Mouse (Mus musculus) midbrain, embryonic 10.5 days (tissue): ENCODE results near the gene 7530416G11Rik. TPM values are rescaled to one million over a fixed set of nuclear protein-coding genes. Genes with fewer than 3 reads are reported as not detected.

ENCODE experiments used
- DNase-seq: peaks from one replicate; pipeline ENCODE4 v3.0.0-alpha.2; 2017; ENCODE audit warnings: low spot score
- H3K27ac ChIP-seq: fragments of 300-500 bp; sonication (generic); replicated peaks from 2 replicates; pipeline ENCODE4 v1.5.1; 2016; ENCODE audit warnings: mild to moderate bottlenecking
- H3K27me3 ChIP-seq: fragments of 300-500 bp; sonication (generic); 2 replicates; pipeline ENCODE4 v1.6.1; 2016; ENCODE audit warnings: low read depth, mild to moderate bottlenecking; ENCODE audit not compliant: poor library complexity, severe bottlenecking
- H3K36me3 ChIP-seq: fragments of 300-500 bp; sonication (generic); 2 replicates; pipeline ENCODE4 v1.6.1; 2016; ENCODE audit warnings: mild to moderate bottlenecking, moderate library complexity
- H3K4me1 ChIP-seq: fragments of 300-500 bp; sonication (generic); 2 replicates; pipeline ENCODE4 v1.6.1; 2016
- H3K4me3 ChIP-seq: fragments of 300-500 bp; sonication (generic); 2 replicates; pipeline ENCODE4 v1.5.1; 2016; ENCODE audit warnings: mild to moderate bottlenecking, moderate library complexity
- H3K9me3 ChIP-seq: fragments of 300-500 bp; sonication (generic); replicated peaks from 2 replicates; pipeline ENCODE4 v1.6.1; 2016; ENCODE audit warnings: mild to moderate bottlenecking
- WGBS: fragments of 180-500 bp; shearing (Covaris S2); methylation state at CpG from one replicate; pipeline ENCODE4 v1.1.7; 2016; 5-methylcytosine and 5-hydroxymethylcytosine counted together
- polyA plus RNA-seq: library from polyadenylated mRNA; unstranded; fragments of >200 nt; fragmentation: Nextera tagmentation; extraction: Ambion mirVana; gene quantifications from 2 replicates; pipeline ENCODE4 v1.2.1, GENCODE M21; 2016

Gene 7530416G11Rik
- polyA plus RNA-seq, 1 experiment from 2014 or later: not detected

DNA sequence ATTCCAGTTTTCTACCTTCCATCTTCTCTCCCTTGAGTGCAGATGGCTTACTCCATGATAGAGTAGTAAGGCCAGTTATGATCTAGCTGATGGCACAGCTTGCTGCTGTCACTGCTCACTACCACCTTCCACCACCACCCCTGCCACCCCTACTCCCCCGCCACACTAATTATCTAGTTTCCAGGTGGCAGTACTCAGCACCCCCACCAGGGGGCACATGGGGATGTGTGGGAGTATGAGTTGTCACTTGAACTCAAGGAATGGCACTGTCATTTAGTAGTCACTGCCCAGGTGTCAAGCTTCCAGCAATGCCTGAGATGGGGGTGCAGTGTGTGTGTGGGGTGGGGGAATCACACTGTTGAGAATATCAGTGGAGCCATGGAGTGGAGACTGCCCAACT is 25.4 kb downstream of the 7530416G11Rik start:
- Histone ChIP-seq H3K4me3 (no peak overlapping the region), H3K27me3 (peaks cover 81% of the 10 kb centered on the region), H3K27ac (no peak overlapping the region), H3K4me1 (peaks cover 47% of the 10 kb centered on the region), H3K9me3 (no peaks in the 10 kb centered on the region), H3K36me3 (no peaks in the 10 kb centered on the region)
- peak; percentile 67 for DNase-seq
- WGBS: 29% methylated on average over 1 of the region's 1 CpGs

DNA sequence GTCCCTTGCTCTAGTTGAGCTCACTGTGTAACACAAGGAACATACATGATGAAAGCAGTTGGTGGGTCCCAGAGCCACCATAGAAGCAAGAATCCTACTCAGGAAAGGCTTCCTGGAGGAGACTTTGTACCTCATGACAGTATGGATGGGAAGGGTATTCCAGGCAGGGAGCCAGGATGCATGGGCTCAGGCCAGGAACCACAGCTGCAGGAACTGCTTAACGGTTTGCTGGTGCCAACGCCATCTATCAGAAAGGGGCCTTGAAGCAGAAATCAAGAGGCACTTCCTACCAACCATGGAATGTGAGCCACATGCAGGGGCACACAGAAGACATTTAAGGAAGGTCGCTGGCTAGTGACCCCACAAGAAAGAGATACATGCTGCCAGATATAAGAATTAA is 28.3 kb downstream of the 7530416G11Rik start:
- WGBS: 84% methylated on average over 3 of the region's 3 CpGs
- peaks cover 75% of the 10 kb centered on the region for H3K27me3 ChIP-seq
- H3K4me3 ChIP-seq: no peak overlapping the region
- H3K9me3 ChIP-seq: no peaks in the 10 kb centered on the region
- DNase-seq: no peak
- H3K27ac ChIP-seq: no peak overlapping the region
- H3K4me1 ChIP-seq: peaks cover 18% of the 10 kb centered on the region
- H3K36me3 ChIP-seq: peaks cover 15% of the 10 kb centered on the region

DNA sequence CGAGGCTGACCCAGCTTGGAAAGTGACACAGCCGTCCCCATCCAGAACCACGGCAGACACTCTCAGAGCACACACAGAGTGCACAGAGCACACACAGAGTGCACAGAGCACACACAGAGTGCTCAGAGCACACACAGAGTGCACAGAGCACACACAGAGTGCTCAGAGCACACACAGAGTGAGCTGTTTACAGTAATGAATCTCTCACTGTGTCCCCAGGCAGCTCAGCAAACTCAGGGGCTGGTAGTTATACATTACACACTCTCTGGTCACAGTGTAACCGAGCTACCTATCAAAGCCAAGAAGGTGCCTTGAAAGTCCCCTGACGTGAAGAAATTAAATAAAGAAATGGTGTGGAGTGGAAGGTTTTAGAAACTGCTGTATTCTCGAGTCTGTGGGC is 33.6 kb downstream of the 7530416G11Rik start:
- no peak for DNase-seq
- 89% methylated on average over 6 of the region's 6 CpGs for WGBS
- peaks cover 58% of the 10 kb centered on the region for H3K36me3 ChIP-seq
- H3K4me3 ChIP-seq: no peak overlapping the region
- peaks cover 87% of the 10 kb centered on the region for H3K27me3 ChIP-seq
- H3K27ac ChIP-seq: 0 out of 2 replicates have a peak overlapping the region, but pooled peaks have one; percentile 30
- no peaks in the 10 kb centered on the region for H3K9me3 ChIP-seq
- peaks cover 27% of the 10 kb centered on the region for H3K4me1 ChIP-seq

DNA sequence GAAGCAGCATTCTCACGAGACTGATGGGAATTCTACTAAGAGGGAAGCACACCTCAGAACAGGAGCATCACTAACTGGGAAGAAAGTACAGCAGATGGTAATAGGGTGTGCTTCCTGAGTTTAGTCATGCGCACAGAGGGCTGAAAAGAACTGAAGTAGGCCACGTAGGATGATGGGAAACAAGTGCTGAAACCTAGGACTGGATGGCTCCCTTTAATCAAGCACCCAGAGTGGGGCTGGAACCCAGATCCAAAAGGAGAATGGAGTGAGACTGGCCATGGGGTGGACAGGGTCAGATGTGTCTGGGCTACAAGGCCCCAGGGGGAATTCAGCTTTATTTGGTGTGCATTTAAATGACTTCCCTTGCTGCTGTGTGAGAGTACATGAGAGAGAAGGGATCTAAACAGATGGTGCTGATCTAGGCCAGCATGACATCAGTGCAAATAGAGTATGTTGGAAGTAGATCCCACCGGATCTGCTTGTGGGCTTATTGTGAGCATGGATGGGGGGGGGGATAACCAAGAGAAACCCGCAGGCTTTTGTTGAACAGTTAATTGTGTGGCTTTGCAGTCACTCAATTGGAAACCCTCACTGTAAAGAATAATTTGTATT is 36.5 kb downstream of the 7530416G11Rik start:
- peaks cover 56% of the 10 kb centered on the region for H3K36me3 ChIP-seq
- peak overlapping the region; percentile 49; the same call in 1 of the 2 replicates for H3K27ac ChIP-seq
- H3K27me3 ChIP-seq: peaks cover 94% of the 10 kb centered on the region
- H3K4me1 ChIP-seq: peaks cover 55% of the 10 kb centered on the region
- DNase-seq: no peak
- no peaks in the 10 kb centered on the region for H3K9me3 ChIP-seq
- H3K4me3 ChIP-seq: no peak overlapping the region
- 90% methylated on average over 5 of the region's 5 CpGs for WGBS

DNA sequence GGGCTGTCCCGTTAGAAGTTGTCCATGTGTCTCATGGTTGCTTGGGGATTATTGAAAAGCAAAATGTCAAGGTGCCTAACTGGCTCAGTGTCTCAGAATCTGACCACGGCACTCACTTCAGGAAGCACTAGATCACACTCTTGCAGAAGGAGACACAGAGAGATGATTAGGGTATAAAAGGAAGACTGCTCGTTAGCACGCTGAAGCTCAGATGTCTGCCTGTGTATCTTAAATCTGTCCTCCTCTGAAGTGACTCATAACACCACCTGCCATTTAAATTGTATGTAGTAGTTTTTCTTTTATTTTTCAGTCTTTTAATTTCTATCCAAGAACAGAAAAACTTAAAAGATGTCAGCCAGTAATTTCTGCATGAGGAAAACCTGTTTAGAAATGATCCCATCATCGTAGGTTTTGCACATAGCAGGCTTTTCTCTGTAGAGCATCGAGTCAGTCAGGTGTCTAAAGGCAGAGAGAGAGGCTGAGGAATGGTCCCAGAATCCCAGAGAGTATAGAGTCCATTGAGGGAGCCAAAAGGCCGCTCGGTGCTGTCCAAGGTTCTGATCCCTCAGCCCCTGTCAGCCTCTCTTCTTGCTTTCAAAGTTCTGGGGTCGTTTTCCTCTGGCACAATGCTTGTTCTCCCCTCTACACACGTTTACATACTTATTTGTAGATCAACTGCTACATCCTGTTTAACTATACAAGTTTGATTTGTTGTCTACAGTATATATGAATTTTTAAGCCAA is 38.0 kb downstream of the 7530416G11Rik start:
- peak; percentile 36 for DNase-seq
- Histone ChIP-seq H3K9me3 (no peaks in the 10 kb centered on the region), H3K27me3 (peaks cover 99% of the 10 kb centered on the region), H3K27ac (peak overlapping the region; percentile 86), H3K4me1 (peaks cover 71% of the 10 kb centered on the region), H3K4me3 (no peak overlapping the region; the same call in 1 of the 2 replicates), H3K36me3 (peaks cover 49% of the 10 kb centered on the region)
- WGBS: 48% methylated on average over 10 of the region's 10 CpGs

DNA sequence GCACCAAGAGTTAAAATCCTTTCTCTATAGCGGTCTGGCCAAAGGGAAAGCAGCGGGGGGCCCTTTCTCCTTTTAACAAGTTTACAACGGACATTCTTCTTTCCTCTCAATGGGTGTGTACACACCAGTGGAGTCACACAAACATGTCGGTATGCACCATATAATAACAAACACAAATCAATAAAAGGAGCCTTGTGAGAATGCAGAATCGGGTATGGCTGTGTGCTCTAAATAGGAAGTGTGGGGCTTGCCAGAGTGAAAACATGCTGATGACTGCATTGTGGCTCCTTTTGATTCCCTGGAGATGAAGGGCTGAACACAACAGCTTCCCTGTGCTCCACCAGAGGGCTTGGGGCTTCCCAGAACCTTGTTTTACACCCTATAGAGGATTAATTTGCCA is 38.8 kb downstream of the 7530416G11Rik start:
- peak overlapping the region; percentile 86 for H3K27ac ChIP-seq
- H3K4me1 ChIP-seq: peaks cover 79% of the 10 kb centered on the region
- peak; percentile 67 for DNase-seq
- H3K9me3 ChIP-seq: no peaks in the 10 kb centered on the region
- H3K4me3 ChIP-seq: peak overlapping the region; percentile 24; the same call in 1 of the 2 replicates
- H3K36me3 ChIP-seq: peaks cover 43% of the 10 kb centered on the region
- peaks cover 99% of the 10 kb centered on the region for H3K27me3 ChIP-seq
- 3% methylated on average over 5 of the region's 5 CpGs for WGBS

DNA sequence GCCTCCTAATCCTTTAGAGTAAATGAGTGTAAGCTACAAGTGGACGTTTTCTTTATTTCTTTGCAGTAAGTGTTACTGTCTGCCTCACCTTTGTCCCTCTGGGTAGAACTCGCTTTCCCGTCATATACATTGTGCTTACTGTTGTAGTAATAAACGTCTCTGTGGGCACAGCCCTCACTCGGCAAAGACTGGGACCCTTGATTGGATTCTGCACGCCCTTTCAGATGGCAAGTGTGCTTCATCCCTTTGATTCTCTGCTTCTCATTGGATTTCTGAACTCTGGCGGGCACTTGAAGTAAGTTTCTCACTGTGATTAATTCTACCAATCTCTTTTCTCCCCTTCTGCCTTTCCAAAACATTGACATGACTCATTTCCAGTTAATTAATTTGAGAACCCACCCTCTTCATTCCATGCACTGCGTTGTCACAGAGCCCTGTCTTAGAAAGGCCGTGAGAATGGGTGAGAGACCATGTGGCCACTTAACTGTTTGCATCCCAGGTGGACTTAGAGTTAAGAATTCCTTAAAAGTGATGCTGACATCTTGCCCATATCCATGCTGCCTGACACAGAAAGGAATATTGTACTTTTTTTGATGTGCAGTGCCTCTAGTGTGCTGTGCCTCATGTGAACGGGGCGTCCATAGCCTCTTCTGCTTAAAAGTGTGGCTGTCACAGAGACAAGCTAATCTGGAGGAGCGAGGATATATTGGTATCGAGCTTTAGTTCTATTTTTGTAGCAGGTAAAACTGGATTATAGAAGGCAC is 39.8 kb downstream of the 7530416G11Rik start:
- Histone ChIP-seq H3K4me3 (peak overlapping the region; percentile 23; the same call in 1 of the 2 replicates), H3K27ac (peak overlapping the region; percentile 86), H3K36me3 (peaks cover 33% of the 10 kb centered on the region), H3K27me3 (peaks cover 92% of the 10 kb centered on the region), H3K9me3 (no peaks in the 10 kb centered on the region), H3K4me1 (peaks cover 89% of the 10 kb centered on the region)
- 37% methylated on average over 13 of the region's 13 CpGs for WGBS
- no peak for DNase-seq

DNA sequence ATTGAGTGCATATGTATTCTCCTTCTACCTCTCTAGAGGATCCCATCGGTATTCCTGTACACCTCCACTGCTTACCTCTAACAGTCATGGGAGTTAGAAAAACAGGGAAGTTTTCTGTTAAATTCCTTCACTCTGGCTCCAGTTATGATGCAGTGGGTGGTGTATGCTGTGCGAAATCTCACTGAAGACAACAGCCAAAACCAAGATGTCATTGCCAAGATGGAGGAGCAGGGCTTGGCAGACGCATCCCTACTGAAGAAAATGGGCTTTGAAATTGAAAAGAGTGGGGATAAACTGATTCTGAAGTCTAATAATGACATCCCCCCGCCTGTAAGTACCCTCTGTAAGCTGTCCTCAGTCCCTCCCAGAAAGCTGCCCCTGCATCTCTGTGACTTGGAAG is 40.9 kb downstream of the 7530416G11Rik start:
- H3K4me1 ChIP-seq: peaks cover 99% of the 10 kb centered on the region
- DNase-seq: no peak
- 58% methylated on average over 4 of the region's 4 CpGs for WGBS
- H3K9me3 ChIP-seq: no peaks in the 10 kb centered on the region
- peak overlapping the region; percentile 86 for H3K27ac ChIP-seq
- peak overlapping the region; percentile 23; the same call in 1 of the 2 replicates for H3K4me3 ChIP-seq
- H3K36me3 ChIP-seq: peaks cover 23% of the 10 kb centered on the region
- H3K27me3 ChIP-seq: peaks cover 92% of the 10 kb centered on the region

DNA sequence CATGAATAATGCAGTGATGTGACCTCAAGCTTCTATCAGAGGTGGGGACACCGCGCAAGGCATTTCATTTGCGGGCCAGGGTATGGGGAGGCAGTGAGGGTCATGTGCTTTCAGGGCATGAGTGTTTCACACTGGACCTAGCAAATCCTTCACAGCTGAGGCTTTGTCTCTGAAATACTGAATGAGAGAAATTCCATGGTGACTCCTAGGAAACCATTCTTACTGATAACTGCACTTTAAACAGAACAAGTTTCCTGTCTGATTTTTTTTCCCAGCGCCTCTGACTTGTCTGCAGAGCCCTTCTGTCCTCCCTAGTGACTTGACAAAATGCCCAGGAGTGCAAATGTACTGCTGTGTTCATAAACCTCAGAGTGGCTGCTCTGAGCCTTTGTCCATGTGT is 41.5 kb downstream of the 7530416G11Rik start:
- H3K27me3 ChIP-seq: peaks cover 92% of the 10 kb centered on the region
- H3K36me3 ChIP-seq: peaks cover 18% of the 10 kb centered on the region
- WGBS: 23% methylated on average over 4 of the region's 4 CpGs
- DNase-seq: peak; percentile 77
- H3K27ac ChIP-seq: peak overlapping the region; percentile 86
- H3K4me3 ChIP-seq: peak overlapping the region; percentile 23; the same call in 1 of the 2 replicates
- no peaks in the 10 kb centered on the region for H3K9me3 ChIP-seq
- H3K4me1 ChIP-seq: peaks cover 100% of the 10 kb centered on the region

DNA sequence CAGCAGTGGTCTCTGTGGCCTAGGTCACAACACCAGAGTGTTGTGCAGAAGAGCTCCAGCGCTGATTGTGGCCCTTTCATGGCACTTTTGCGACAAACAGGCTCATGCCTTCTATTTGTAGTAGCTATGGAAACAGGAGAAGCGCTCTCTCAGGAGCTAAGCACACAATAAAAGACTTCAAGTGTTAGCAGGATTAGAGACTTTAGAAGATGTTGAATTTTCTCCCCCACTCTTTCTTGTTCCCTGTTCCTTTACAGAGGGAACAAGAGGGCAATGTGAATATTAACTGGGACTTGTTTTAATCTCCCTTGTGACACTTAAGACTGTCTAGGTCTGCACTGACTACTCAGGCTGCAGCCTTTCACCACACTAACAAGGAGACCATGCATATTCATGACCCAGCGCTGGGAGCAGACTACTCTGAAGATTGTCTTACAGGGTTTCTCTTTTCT is 44.4 kb downstream of the 7530416G11Rik start:
- WGBS: 21% methylated on average over 4 of the region's 4 CpGs
- Histone ChIP-seq H3K4me3 (0 out of 2 replicates have a peak overlapping the region, but pooled peaks have one; percentile 12), H3K9me3 (no peaks in the 10 kb centered on the region), H3K4me1 (peaks cover 97% of the 10 kb centered on the region), H3K36me3 (peaks cover 18% of the 10 kb centered on the region), H3K27me3 (peaks cover 92% of the 10 kb centered on the region), H3K27ac (peak overlapping the region; percentile 86)
- DNase-seq: peak; percentile 65

DNA sequence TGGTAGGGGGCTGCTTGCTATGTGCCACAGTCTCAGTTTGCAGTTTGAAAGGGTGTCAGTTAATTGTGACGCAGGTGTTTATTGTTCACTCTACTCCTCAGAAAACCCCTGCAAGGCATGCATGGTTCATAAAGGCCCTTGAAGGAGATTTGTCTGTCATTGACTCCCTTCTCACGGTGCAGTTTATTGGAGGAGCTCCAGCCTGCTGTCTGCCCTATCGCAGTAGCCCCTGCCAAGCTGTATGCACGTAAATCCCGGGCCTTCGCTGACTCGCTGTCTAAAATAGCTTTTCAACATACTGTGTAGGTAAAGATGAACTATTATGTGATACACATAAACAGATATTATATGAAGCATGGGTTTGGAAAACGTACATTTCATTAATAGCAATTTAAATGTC is 45.2 kb downstream of the 7530416G11Rik start:
- Histone ChIP-seq H3K4me3 (no peak overlapping the region), H3K27me3 (peaks cover 92% of the 10 kb centered on the region), H3K4me1 (peaks cover 88% of the 10 kb centered on the region), H3K27ac (peak overlapping the region; percentile 86), H3K9me3 (no peaks in the 10 kb centered on the region), H3K36me3 (peaks cover 13% of the 10 kb centered on the region)
- no peak for DNase-seq
- 70% methylated on average over 8 of the region's 8 CpGs for WGBS

DNA sequence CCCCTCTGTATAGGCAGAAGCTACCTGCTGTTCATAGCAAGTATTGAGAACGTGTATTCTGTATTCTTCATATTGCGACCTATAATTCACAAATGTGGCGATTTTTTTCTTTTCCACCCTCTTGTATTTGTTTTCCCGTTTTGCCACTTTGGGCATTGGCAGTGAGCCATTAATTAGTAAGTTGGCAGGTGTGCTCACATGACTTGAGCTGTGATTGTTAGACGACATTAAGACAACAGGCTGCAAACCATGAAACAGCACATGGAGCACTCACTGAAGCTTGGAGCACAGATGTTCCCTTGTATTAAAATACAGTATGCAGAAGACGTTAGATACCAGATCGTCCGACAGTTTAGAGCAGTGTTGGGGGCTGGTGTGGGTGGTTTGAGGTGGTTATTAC is 46.1 kb downstream of the 7530416G11Rik start:
- Histone ChIP-seq H3K9me3 (no peaks in the 10 kb centered on the region), H3K27me3 (peaks cover 92% of the 10 kb centered on the region), H3K4me1 (peaks cover 79% of the 10 kb centered on the region), H3K4me3 (no peak overlapping the region), H3K36me3 (peaks cover 17% of the 10 kb centered on the region), H3K27ac (peak overlapping the region; percentile 86)
- 90% methylated on average over 8 of the region's 8 CpGs for WGBS
- no peak for DNase-seq
